Mouse (Mus musculus) midbrain, postnatal 0 days (tissue): Measurements from ENCODE around the gene Tars. TPM values are rescaled to one million over a fixed set of nuclear protein-coding genes. Genes with fewer than 3 reads are reported as not detected.
A peak's percentile ranks its signal among the peaks of the same experiment; 100 is the strongest.

Experiments used
- ATAC-seq: fragments of 200-750 bp; cut with Nextera tagmentation; 2 replicates; pipeline ENCODE4 v1.8.0; 2017; ENCODE audit warnings: moderate number of reproducible peaks, mild to moderate bottlenecking, moderate TSS enrichment, moderate library complexity; ENCODE audit not compliant: low FRiP score
- DNase-seq: peaks from one replicate; pipeline ENCODE4 v3.0.0-alpha.2; 2015; ENCODE audit warnings: low spot score
- H3K27ac ChIP-seq: fragments of 300-500 bp; sonication (generic); 2 replicates; pipeline ENCODE4 v1.5.1; 2014; ENCODE audit warnings: low read depth, mild to moderate bottlenecking, low read length, mixed read lengths
- H3K27me3 ChIP-seq: fragments of 300-500 bp; sonication (generic); 2 replicates; pipeline ENCODE4 v1.6.1; 2014; ENCODE audit warnings: low read length, control low read depth, mixed read lengths; ENCODE audit not compliant: insufficient read depth
- H3K36me3 ChIP-seq: fragments of 300-500 bp; sonication (generic); 2 replicates; pipeline ENCODE4 v1.6.1; 2014; ENCODE audit warnings: low read length, control low read depth, mixed read lengths; ENCODE audit not compliant: insufficient read depth
- H3K4me1 ChIP-seq: fragments of 300-500 bp; sonication (generic); 2 replicates; pipeline ENCODE4 v1.6.1; 2014; ENCODE audit warnings: mild to moderate bottlenecking, control low read depth, antibody characterized with exemption, low read length, mixed read lengths; ENCODE audit not compliant: insufficient read depth
- H3K4me2 ChIP-seq: fragments of 300-500 bp; sonication (generic); 2 replicates; pipeline ENCODE4 v1.6.1; 2014; ENCODE audit warnings: low read depth, mild to moderate bottlenecking, low read length, mixed read lengths; ENCODE audit not compliant: poor library complexity, severe bottlenecking
- H3K4me3 ChIP-seq: fragments of 300-500 bp; sonication (generic); 2 replicates; pipeline ENCODE4 v1.5.1; 2014; ENCODE audit warnings: low read depth, mild to moderate bottlenecking, low read length, moderate library complexity
- H3K9ac ChIP-seq: fragments of 300-500 bp; sonication (generic); replicated peaks from 2 replicates; pipeline ENCODE4 v1.6.1; 2014; ENCODE audit warnings: mild to moderate bottlenecking, low read length, moderate library complexity, mixed read lengths; ENCODE audit not compliant: poor library complexity, severe bottlenecking
- H3K9me3 ChIP-seq: fragments of 300-500 bp; sonication (generic); 2 replicates; pipeline ENCODE4 v1.6.1; 2016; ENCODE audit warnings: low read length, control low read depth
- CTCF ChIP-seq: IDR thresholded peaks from 2 replicates; pipeline ENCODE4 v1.5.1; 2016; ENCODE audit warnings: antibody characterized with exemption, mild to moderate bottlenecking
- WGBS: fragments of 180-500 bp; shearing (Covaris S2); extraction: QIAGEN DNeasy Blood & Tissue Kit; methylation state at CpG from one replicate; pipeline ENCODE4 v1.1.7; 2014; 5-methylcytosine and 5-hydroxymethylcytosine counted together
- polyA plus RNA-seq: library from polyadenylated mRNA; unstranded; fragments of >200 nt; fragmentation: Nextera tagmentation; extraction: Ambion mirVana; gene quantifications from 2 replicates; pipeline ENCODE4 v1.2.1, GENCODE M21; 2015
- total RNA-seq: library from RNA; depleted of rRNA; stranded (reverse); fragments of >200 nt; gene quantifications from 2 replicates; pipeline ENCODE4 v1.2.3, GENCODE M21; 2014; rRNA removed

Gene Tars
- total RNA-seq (27.6 and 31.0 TPM in 2 replicates), polyA plus RNA-seq (33.6 and 35.2 TPM in 2 replicates)

GRCm38 (mm10) chr15:11399356-11400067 lies at the start of gene Tars:
TSS of gene Tars (minus strand) at chr15:11399665.
- WGBS, result under 1% methylated on average over 42 of the region's 42 CpGs
- peak within 1 kb of the TSS; percentile 38; the same call in 1 of the 2 replicates for H3K27ac ChIP-seq
- peak; percentile 100 for DNase-seq

GRCm38 (mm10) chr15:11437361-11437760 lies 37.9 kb upstream of the Tars start:
- no peaks in the 10 kb centered on the region for H3K36me3 ChIP-seq
- no peak for ATAC-seq
- H3K4me3 ChIP-seq, result no peak overlapping the region
- no peak overlapping the region for H3K4me2 ChIP-seq
- H3K9ac ChIP-seq, result no peak overlapping the region
- TF ChIP-seq CTCF, result no peak
- H3K9me3 ChIP-seq, result no peaks in the 10 kb centered on the region
- H3K27me3 ChIP-seq, result no peaks in the 10 kb centered on the region
- H3K4me1 ChIP-seq, result no peaks in the 10 kb centered on the region
- H3K27ac ChIP-seq, result no peak overlapping the region
- 93% methylated on average over 4 of the region's 4 CpGs for WGBS
- DNase-seq, result no peak

More at GRCm38 (mm10) chr15:11399356-11400067, at the start of gene Tars:
- Histone ChIP-seq H3K9me3 (no peaks in the 10 kb centered on the region), H3K4me1 (peaks cover 7% of the 10 kb centered on the region; the same call in 1 of the 2 replicates), H3K27me3 (no peaks in the 10 kb centered on the region), H3K9ac (peak within 1 kb of the TSS; percentile 78), H3K4me3 (peak within 1 kb of the TSS; percentile 88), H3K4me2 (peak within 1 kb of the TSS; percentile 83), H3K36me3 (peaks cover 4% of the 10 kb centered on the region; the same call in 1 of the 2 replicates)
- TF ChIP-seq CTCF, result 0 out of 2 replicates have a peak, but pooled peaks have one; percentile 3
- peak; percentile 100 for ATAC-seq

DNA sequence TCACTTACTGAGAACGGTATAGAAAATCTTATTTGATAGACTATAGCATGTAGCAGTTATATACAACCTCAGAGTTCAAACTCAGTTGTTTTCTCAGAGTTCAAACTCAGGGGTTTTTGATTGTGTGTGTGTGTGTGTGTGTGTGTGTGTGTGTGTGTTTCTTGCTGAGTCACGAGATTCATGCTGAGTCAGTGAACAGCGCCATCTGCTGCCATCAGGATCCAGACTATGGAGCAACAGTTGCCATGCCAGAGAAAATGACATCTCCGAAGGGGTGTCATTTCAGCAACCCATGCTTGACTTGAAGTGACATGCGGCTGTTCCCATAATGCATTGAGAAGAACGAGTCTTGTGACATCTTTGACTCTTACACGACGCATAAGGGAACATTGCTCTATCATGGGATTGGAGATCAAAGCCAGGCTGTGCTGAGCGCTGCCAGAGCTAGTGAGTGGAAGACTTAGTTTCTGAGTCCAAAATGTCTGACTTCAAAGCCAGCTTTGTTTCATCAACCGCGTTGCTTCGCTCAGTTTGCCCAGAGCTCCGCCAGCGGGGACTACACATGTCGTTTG lies 37.3 kb upstream of the Tars start:
- no peaks in the 10 kb centered on the region for H3K27me3 ChIP-seq
- no peak for DNase-seq
- no peak overlapping the region for H3K4me2 ChIP-seq
- no peak overlapping the region for H3K4me3 ChIP-seq
- H3K27ac ChIP-seq, result no peak overlapping the region
- H3K9me3 ChIP-seq, result no peaks in the 10 kb centered on the region
- TF ChIP-seq CTCF, result no peak
- WGBS, result 95% methylated on average over 15 of the region's 15 CpGs
- no peak overlapping the region for H3K9ac ChIP-seq
- ATAC-seq, result no peak
- H3K4me1 ChIP-seq, result no peaks in the 10 kb centered on the region
- no peaks in the 10 kb centered on the region for H3K36me3 ChIP-seq

- 77% methylated on average over 2 of the region's 2 CpGs for WGBS
- no peaks in the 10 kb centered on the region for H3K4me1 ChIP-seq
Measured at GRCm38 (mm10) chr15:11426899-11427298, 27.4 kb upstream of the Tars start.

DNA sequence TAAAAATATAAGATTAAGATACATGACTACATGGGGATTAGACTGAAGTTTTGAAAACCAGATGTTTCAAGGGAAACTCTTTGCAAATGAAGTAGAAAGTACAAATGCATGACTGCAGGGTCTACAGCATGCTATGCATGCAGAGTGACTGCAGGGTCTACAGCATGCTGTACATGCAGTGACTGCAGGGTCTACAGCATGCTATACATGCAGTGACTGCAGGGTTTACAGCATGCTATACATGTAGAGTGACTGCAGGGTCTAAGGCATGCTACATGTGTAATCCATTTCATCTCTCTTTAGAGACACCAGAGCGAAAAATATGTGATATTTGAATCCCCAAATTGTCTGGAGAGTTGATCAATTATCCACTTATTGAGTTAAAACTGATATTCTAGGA lies 14.0 kb upstream of the Tars start:
- WGBS, result 90% methylated on average over 1 of the region's 1 CpGs
- ATAC-seq, result no peak

More at GRCm38 (mm10) chr15:11426899-11427298, 27.4 kb upstream of the Tars start:
- Histone ChIP-seq H3K9ac (no peak overlapping the region), H3K27me3 (no peaks in the 10 kb centered on the region), H3K36me3 (no peaks in the 10 kb centered on the region), H3K9me3 (no peaks in the 10 kb centered on the region), H3K4me2 (no peak overlapping the region), H3K27ac (no peak overlapping the region), H3K4me3 (no peak overlapping the region)
- no peak for ATAC-seq
- DNase-seq, result no peak
- TF ChIP-seq CTCF, result no peak

DNA sequence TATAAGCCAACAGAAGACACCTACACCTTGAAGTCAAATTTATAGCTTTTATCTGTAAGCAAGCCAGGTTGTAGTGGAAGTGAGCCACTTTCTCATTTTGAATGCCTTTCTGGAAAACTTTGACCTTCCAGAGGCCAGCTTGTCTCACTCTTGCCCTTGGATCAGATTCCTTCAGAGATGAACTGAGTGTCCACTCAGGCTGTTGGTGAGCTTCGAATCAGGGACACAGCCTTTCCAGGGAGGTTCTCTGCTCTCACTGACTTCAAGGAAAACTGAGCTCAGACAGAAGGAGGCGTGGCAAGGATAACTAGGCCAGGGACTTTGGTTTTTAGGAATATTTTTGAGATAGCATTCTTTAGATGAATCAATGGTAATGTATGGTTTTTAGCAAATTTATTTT lies 13.1 kb upstream of the Tars start:
- no peak overlapping the region for H3K27ac ChIP-seq
- no peak overlapping the region for H3K4me2 ChIP-seq
- 79% methylated on average over 2 of the region's 2 CpGs for WGBS
- DNase-seq (no peak), ATAC-seq (no peak)
- H3K9me3 ChIP-seq, result no peaks in the 10 kb centered on the region
- no peaks in the 10 kb centered on the region for H3K27me3 ChIP-seq
- no peak for TF ChIP-seq CTCF
- no peak overlapping the region for H3K4me3 ChIP-seq
- H3K9ac ChIP-seq, result no peak overlapping the region
- no peaks in the 10 kb centered on the region for H3K36me3 ChIP-seq
- no peaks in the 10 kb centered on the region for H3K4me1 ChIP-seq

More for the DNA sequence above, 14.0 kb upstream of the Tars start:
- Histone ChIP-seq H3K27ac (no peak overlapping the region), H3K27me3 (no peaks in the 10 kb centered on the region), H3K9me3 (no peaks in the 10 kb centered on the region), H3K36me3 (no peaks in the 10 kb centered on the region), H3K4me2 (no peak overlapping the region), H3K4me3 (no peak overlapping the region), H3K9ac (no peak overlapping the region), H3K4me1 (no peaks in the 10 kb centered on the region)
- no peak for DNase-seq
- TF ChIP-seq CTCF, result no peak
